Mouse (Mus musculus) cortical plate, adult 2 months (tissue): ENCODE data around the gene Ptpre.

Experiments used
- CTCF ChIP-seq: fragments of 200-500 bp; IDR thresholded peaks from 2 replicates; pipeline ENCODE4 v1.5.1; 2011; ENCODE audit warnings: mild to moderate bottlenecking, control low read depth, low read length; ENCODE audit not compliant: insufficient read depth; ENCODE audit errors: extremely low read depth
- POLR2A ChIP-seq: fragments of 200-500 bp; IDR thresholded peaks from 2 replicates; pipeline ENCODE4 v1.6.1; 2011; ENCODE audit warnings: mild to moderate bottlenecking, low read length, control low read depth; ENCODE audit not compliant: insufficient read depth; ENCODE audit errors: extremely low read depth

DNA sequence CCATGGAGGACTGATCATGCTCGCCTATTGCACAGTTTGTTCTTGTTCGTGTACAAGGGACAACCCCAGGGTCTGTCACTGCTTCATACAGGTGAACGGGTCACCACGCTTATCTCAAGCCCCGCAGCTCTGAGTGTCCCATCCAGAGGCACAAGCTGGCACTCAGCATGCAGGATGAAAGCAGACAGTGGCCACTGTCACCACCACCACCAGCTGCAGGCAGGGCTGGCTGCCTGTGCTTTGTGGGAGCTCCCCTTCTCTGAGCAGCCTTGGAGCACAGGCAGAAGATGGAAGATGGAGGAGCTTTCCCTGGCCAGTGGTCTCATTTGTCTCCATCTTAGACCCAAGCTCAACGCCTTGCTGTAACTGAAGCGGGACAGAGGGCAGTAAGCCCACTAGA, 147.7 kb downstream of the Ptpre start:
- no peak for TF ChIP-seq CTCF
- TF ChIP-seq POLR2A, result no peak
